Mouse (Mus musculus): Measurements from ENCODE around the gene Ankrd33.

The Ankrd33 gene

GRCm38 (mm10) chr15:101148604-101149003, 33.0 kb downstream of the Ankrd33 start:
- no peak for DNase-seq

GRCm38 (mm10) chr15:101151409-101152261, 36.1 kb downstream of the Ankrd33 start:
- no peak for DNase-seq

DNA sequence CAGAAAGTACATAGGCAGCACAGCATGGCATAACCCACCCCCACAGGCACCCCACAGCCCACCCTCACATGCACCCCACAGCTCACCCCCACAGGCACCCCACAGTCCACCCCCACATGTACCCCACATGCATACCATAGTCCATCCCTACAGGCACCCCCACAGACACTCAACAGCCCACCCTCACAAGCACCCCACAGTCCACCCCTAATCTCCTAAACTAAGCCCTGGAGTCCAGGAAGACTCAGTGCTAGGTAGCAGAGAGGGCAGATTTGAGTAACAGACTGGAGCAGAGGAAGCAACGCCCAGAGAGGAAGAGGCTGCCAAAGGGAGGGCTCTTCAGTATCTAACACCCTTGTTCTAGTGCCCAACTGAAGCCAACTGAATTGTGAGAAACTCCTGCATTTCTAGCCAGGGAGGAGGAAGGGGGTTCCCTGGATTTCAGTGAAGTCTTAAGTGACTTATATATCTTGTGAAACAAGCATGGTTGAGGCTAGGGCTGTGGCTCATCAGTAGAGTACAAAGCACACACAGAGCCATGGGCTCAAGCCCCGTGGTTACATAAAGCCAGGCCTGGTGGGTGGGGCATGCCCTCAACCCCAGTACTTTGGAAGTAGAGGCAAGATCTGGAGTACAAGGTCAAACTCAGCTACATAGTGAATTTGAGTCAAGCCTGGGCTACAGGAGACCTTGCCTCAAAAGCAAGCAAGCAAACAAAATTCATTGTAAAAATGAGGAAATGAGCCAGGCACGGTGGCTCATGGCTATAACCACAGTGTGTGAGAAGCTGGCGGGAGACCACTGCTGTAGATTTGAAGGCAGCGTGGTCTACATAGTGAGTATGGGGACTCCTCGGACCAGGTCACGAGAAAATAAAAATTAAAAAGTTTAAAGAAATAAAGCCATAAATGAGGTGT, 39.4 kb downstream of the Ankrd33 start:
- no peak for DNase-seq

DNA sequence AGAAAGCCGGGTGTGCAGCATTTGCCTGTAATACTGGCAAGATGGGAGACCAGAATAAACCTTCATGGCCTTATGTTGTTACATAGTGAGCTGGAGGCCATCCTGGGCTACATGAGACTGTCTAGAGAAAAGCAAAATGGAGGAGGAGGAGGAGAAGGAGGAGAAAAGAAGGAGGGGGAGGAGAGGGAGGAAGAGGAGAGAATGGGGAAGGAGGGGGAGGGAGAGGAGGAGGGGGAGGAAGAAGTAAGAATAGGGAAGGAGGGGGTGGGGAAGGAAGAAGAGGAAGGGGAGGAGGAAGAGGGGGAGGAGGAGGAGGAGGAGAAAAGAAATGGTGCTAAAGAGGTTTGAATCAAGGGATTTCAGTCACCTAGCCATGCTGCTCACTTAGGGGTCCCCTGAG, 44.6 kb downstream of the Ankrd33 start:
- DNase-seq: no peak

DNA sequence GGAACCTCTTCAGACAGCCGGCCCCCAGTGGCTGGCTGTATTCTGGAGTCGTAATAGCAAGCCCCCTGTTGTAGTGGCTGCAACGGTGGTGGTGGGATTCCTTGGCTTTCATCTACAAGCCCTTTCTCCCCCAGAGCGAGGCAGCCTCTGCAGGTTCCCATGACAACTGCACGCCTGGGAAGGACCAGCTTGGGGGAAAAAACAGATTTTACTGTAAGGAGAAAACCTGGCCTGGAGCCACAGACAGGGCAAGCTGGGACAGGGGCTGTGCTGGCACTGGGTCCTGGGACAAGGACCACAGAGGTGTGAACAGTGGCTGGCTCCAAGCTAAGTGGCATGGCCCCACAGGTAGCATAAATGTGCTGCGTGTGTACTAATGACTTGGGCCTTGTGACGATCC, 45.0 kb downstream of the Ankrd33 start:
- DNase-seq: no peak

DNA sequence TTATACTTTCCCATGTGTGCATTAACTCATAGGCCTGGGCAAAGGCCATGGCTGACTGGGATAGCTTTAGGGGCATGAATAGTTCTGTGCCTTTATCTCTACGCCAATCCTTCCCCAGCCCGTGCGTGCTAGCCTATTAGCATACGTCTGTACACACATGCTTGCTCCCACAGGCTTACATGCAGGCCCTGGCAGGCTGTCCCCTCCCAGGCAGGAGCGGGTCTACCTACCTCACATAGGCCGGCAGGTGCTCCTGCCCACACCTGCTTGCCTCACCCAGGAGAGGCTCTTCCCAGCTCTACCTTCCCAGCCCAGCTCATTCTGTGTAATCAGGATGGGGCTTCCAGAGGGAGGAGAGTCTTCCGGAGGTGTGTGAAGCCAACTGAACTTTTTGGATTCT, 46.0 kb downstream of the Ankrd33 start:
- no peak for DNase-seq

- no peak for DNase-seq
Observed at GRCm38 (mm10) chr15:101163056-101163458, 47.5 kb downstream of the Ankrd33 start.

DNA sequence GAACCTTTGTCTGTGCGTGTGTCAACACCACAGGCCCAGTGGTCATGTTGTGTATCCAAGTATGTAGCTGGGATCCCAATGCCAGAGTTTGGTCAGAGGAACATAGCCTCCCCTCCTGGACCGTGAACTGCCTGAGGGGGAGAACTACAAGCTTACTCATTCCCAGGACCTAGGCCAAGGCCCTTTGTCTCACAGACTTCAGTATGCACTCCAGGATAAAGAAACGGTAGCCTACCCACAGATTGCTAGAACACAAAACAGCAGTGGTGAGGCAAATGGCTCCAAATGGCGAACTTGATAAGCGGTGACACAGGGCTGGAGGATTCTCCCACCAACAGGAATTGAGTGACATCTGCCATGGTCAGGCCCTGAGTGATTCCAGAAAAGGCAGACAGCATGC, 48.3 kb downstream of the Ankrd33 start:
- no peak for DNase-seq

GRCm38 (mm10) chr15:101164291-101164690, 48.7 kb downstream of the Ankrd33 start:
- no peak for DNase-seq

DNA sequence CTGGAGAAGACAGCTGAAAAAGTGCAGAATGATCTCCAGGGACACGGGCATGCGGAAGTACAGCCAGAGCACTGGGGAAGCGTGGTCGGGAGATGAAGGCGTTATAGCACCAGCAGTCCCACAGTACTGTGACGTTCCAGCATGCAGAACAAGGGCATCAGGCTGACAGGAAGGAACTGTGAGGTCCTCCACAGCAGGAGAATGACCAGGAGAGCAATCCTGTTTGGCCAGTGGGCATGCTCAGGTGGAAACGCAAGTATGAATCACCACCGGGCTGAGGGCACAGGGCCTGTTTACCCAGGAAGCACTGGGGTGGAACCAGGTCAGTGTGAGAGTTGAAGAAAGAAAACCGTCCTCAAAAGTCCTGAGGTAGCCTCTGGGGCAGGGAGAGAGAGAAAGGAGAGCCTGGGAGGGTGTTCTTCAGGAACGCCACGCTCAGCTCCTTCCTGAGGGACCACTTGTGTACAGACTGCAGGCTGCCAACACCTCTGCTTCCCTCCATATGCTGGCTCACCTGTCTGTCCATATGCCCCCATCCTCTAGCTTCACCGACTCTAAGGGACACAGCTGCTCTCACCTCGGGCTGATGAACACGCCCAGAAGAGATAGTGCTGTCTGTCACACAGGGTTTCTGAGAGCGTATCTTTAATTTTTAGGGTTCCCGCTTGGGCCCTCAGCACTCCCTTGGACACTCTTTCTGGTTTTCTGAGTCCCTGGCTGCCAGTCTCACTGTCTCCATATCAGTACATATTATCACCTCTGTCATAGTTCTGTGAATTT, 50.3 kb downstream of the Ankrd33 start:
- DNase-seq: no peak

GRCm38 (mm10) chr15:101167553-101167952, 52.0 kb downstream of the Ankrd33 start:
- no peak for DNase-seq

Measured in liver (tissue).